Mouse (Mus musculus): Measurements from ENCODE around the gene Snrpa1.
"Not testable (repeated sequence)": the region's sequence is repeated elsewhere in the genome, so short reads cannot be mapped to it uniquely, and the experiment has no call there.

Snrpa1 gene

GRCm38 (mm10) chr7:66058703-66059102 is at the start of gene Snrpa1:
Gene Snrpa1, plus strand, starts transcription at chr7:66059003.
- no peak for DNase-seq

- DNase-seq, result no peak
Observed at GRCm38 (mm10) chr7:66010518-66010917, 48.3 kb upstream of the Snrpa1 start.

- peak; percentile 33 for DNase-seq
Observed at GRCm38 (mm10) chr7:66027747-66028146, 31.1 kb upstream of the Snrpa1 start.

GRCm38 (mm10) chr7:66028766-66029512 is 29.9 kb upstream of the Snrpa1 start:
- DNase-seq, result no peak

- DNase-seq, result no peak
Observed at GRCm38 (mm10) chr7:66036809-66037208, 22.0 kb upstream of the Snrpa1 start.

GRCm38 (mm10) chr7:66038261-66038660 is 20.5 kb upstream of the Snrpa1 start:
- no peak for DNase-seq

- DNase-seq, result no peak
Observed at GRCm38 (mm10) chr7:66038730-66039129, 20.1 kb upstream of the Snrpa1 start.

GRCm38 (mm10) chr7:66040026-66040814 is 18.6 kb upstream of the Snrpa1 start:
- DNase-seq, result no peak

GRCm38 (mm10) chr7:66043552-66044459 is 15.0 kb upstream of the Snrpa1 start, which contains the start of gene Gm45213:
Gene Gm45213, plus strand, starts transcription at chr7:66043602.
- DNase-seq, result no peak

- DNase-seq, result no peak
Observed at GRCm38 (mm10) chr7:66044617-66045016, 14.2 kb upstream of the Snrpa1 start.

- DNase-seq, result no peak
Observed at GRCm38 (mm10) chr7:66046921-66047918, 11.6 kb upstream of the Snrpa1 start.

- DNase-seq, result no peak
Observed at GRCm38 (mm10) chr7:66047975-66048374, 10.8 kb upstream of the Snrpa1 start.

- DNase-seq, result no peak
Observed at GRCm38 (mm10) chr7:66048446-66049230, 10.2 kb upstream of the Snrpa1 start.

- DNase-seq, result no peak
Observed at GRCm38 (mm10) chr7:66053946-66054483, 4.8 kb upstream of the Snrpa1 start.

GRCm38 (mm10) chr7:66055356-66055755 is 3.4 kb upstream of the Snrpa1 start:
- not testable (repeated sequence) for DNase-seq

GRCm38 (mm10) chr7:66060066-66060956 is 1.5 kb downstream of the Snrpa1 start:
- peak; percentile 88 for DNase-seq

GRCm38 (mm10) chr7:66061057-66061456 is 2.3 kb downstream of the Snrpa1 start:
- no peak for DNase-seq

- DNase-seq, result no peak
Observed at GRCm38 (mm10) chr7:66076411-66076810, 17.6 kb downstream of the Snrpa1 start.
